Mouse (Mus musculus): ENCODE data around the gene Slc39a5.

The Slc39a5 gene

GRCm38 (mm10) chr10:128410560-128410845 is 9.5 kb upstream of the Slc39a5 start:
- no peak for DNase-seq (ENCODE audit: low spot score in 2 of 2)

GRCm38 (mm10) chr10:128409692-128410559 is 8.9 kb upstream of the Slc39a5 start:
- DNase-seq (ENCODE audit: low spot score in 2 of 2), result peak; percentile 95 to 96

GRCm38 (mm10) chr10:128408591-128409535 is 7.8 kb upstream of the Slc39a5 start:
- no peak for DNase-seq (ENCODE audit: low spot score in 2 of 2)

- no peak for DNase-seq (ENCODE audit: low spot score in 2 of 2)
These were observed 2.9 kb upstream of the Slc39a5 start for GRCm38 (mm10) chr10:128403931-128404330.

- no peak for DNase-seq (ENCODE audit: low spot score in 2 of 2)
These were observed 609 bp upstream of the Slc39a5 start for GRCm38 (mm10) chr10:128401638-128402037.

GRCm38 (mm10) chr10:128400338-128400737 is 691 bp downstream of the Slc39a5 start:
- no peak for DNase-seq (ENCODE audit: low spot score in 2 of 2)

GRCm38 (mm10) chr10:128397466-128397865 is 3.6 kb downstream of the Slc39a5 start:
- DNase-seq (ENCODE audit: low spot score in 2 of 2), result no peak

GRCm38 (mm10) chr10:128396716-128397264 is 4.2 kb downstream of the Slc39a5 start:
- DNase-seq (ENCODE audit: low spot score in 2 of 2), result no peak

GRCm38 (mm10) chr10:128396017-128396673 is 4.9 kb downstream of the Slc39a5 start:
- DNase-seq (ENCODE audit: low spot score in 2 of 2), result no peak

- DNase-seq (ENCODE audit: low spot score in 2 of 2), result no peak
These were observed 9.2 kb downstream of the Slc39a5 start for GRCm38 (mm10) chr10:128391850-128392249.

GRCm38 (mm10) chr10:128390366-128390765 is 10.7 kb downstream of the Slc39a5 start:
- DNase-seq (ENCODE audit: low spot score in 2 of 2), result no peak

GRCm38 (mm10) chr10:128389570-128389969 is 11.5 kb downstream of the Slc39a5 start:
- DNase-seq (ENCODE audit: low spot score in 2 of 2), result no peak

GRCm38 (mm10) chr10:128388941-128389340 is 12.1 kb downstream of the Slc39a5 start:
- no peak for DNase-seq (ENCODE audit: low spot score in 2 of 2)

GRCm38 (mm10) chr10:128385902-128386301 is 15.1 kb downstream of the Slc39a5 start:
- no peak for DNase-seq (ENCODE audit: low spot score in 2 of 2)

- no peak for DNase-seq (ENCODE audit: low spot score in 2 of 2)
These were observed 18.5 kb downstream of the Slc39a5 start for GRCm38 (mm10) chr10:128382482-128382881.

- no peak for DNase-seq (ENCODE audit: low spot score in 2 of 2)
These were observed 20.5 kb downstream of the Slc39a5 start for GRCm38 (mm10) chr10:128380565-128380964.

- DNase-seq (ENCODE audit: low spot score in 2 of 2), result no peak
These were observed 21.8 kb downstream of the Slc39a5 start for GRCm38 (mm10) chr10:128379260-128379659.

- DNase-seq (ENCODE audit: low spot score in 2 of 2), result no peak
These were observed 22.6 kb downstream of the Slc39a5 start for GRCm38 (mm10) chr10:128378462-128378861.

GRCm38 (mm10) chr10:128377940-128378448 is 23.0 kb downstream of the Slc39a5 start:
- no peak for DNase-seq (ENCODE audit: low spot score in 2 of 2)

- DNase-seq (ENCODE audit: low spot score in 2 of 2), result peak in 1 of 2 experiments; percentile 48
These were observed 23.6 kb downstream of the Slc39a5 start for GRCm38 (mm10) chr10:128377222-128377939.
